Mouse (Mus musculus) liver, embryonic 12.5 days (tissue): ENCODE measurements around the gene Nt5dc3. TPM values are rescaled to one million over a fixed set of nuclear protein-coding genes. Genes with fewer than 3 reads are reported as not detected.

ENCODE experiments used
- ATAC-seq: fragments of 200-750 bp; cut with Nextera tagmentation; 2 replicates; pipeline ENCODE4 v1.8.0; 2017; ENCODE audit warnings: moderate number of reproducible peaks, mild to moderate bottlenecking, moderate library complexity
- H3K27ac ChIP-seq: fragments of 300-500 bp; sonication (generic); 2 replicates; pipeline ENCODE4 v1.5.1; 2016; ENCODE audit warnings: mild to moderate bottlenecking
- H3K27me3 ChIP-seq: fragments of 300-500 bp; sonication (generic); replicated peaks from 2 replicates; pipeline ENCODE4 v1.6.1; 2016; ENCODE audit warnings: mild to moderate bottlenecking, moderate library complexity
- H3K36me3 ChIP-seq: fragments of 300-500 bp; sonication (generic); 2 replicates; pipeline ENCODE4 v1.6.1; 2016; ENCODE audit warnings: mild to moderate bottlenecking, moderate library complexity
- H3K4me1 ChIP-seq: fragments of 300-500 bp; sonication (generic); 2 replicates; pipeline ENCODE4 v1.6.1; 2016
- H3K4me2 ChIP-seq: fragments of 300-500 bp; sonication (generic); 2 replicates; pipeline ENCODE4 v1.6.1; 2016; ENCODE audit warnings: mild to moderate bottlenecking, moderate library complexity
- H3K4me3 ChIP-seq: fragments of 300-500 bp; sonication (generic); 2 replicates; pipeline ENCODE4 v1.5.1; 2016; ENCODE audit warnings: mild to moderate bottlenecking, moderate library complexity
- H3K9ac ChIP-seq: fragments of 300-500 bp; sonication (generic); 2 replicates; pipeline ENCODE4 v1.6.1; 2016; ENCODE audit warnings: mild to moderate bottlenecking, moderate library complexity
- H3K9me3 ChIP-seq: fragments of 300-500 bp; sonication (generic); replicated peaks from 2 replicates; pipeline ENCODE4 v1.6.1; 2016; ENCODE audit warnings: mild to moderate bottlenecking, moderate library complexity
- WGBS: fragments of 180-500 bp; shearing (Covaris S2); methylation state at CpG from one replicate; pipeline ENCODE4 v1.1.7; 2016; ENCODE audit not compliant: insufficient replicate concordance; 5-methylcytosine and 5-hydroxymethylcytosine counted together
- polyA plus RNA-seq: library from polyadenylated mRNA; unstranded; fragments of >200 nt; fragmentation: Nextera tagmentation; extraction: Ambion mirVana; gene quantifications from 2 replicates; pipeline ENCODE4 v1.2.1, GENCODE M21; 2016

Gene Nt5dc3
- polyA plus RNA-seq, 1 experiment from 2014 or later = 0.69 TPM

DNA sequence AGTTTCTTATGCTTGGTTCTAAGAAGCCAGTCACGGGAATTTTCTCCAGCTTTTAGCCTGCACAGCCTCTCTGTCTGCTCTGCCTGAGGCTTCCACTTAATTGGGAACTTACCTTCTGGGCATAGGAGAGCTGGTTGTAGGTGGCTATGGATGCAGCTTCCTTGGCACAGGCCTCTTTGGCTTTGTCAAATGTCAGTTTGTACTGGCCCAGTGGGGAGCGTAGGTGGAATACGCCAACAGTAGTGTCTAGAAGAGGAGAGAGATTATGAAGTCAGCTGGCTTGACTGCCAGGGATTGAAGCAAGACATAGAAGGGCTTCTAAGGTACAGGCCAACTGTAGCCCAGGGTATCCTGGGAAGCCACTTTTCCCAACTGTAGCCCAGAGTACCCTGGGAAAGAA, 74.6 kb downstream of the Nt5dc3 start:
- no peak overlapping the region for H3K9ac ChIP-seq
- no peak overlapping the region for H3K27ac ChIP-seq
- H3K9me3 ChIP-seq = no peaks in the 10 kb centered on the region
- 64% methylated on average over 3 of the region's 3 CpGs for WGBS
- H3K27me3 ChIP-seq = peaks cover 3% of the 10 kb centered on the region; the same call in 1 of the 2 replicates
- H3K4me1 ChIP-seq = no peaks in the 10 kb centered on the region
- H3K4me3 ChIP-seq = no peak overlapping the region
- no peak for ATAC-seq
- H3K4me2 ChIP-seq = no peak overlapping the region
- no peaks in the 10 kb centered on the region for H3K36me3 ChIP-seq

DNA sequence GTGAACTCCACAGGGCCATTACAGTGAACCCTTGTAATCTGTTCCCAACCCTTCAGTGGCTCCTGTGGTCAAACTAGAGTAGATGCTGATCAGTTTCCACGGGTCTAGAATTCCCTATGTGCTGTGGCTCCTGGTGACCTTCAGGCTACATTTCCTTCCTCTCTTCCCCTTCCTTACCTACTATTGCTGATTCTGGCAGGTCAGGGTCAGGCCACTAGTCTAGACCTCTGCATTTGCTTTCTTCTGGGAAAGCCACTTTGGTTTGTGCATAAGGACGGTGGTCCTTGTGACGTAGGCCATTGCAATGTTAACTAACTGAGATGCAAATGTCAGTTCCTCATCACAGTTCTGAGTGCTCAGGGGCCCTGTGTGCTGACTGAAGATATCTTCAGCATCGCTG, 81.6 kb downstream of the Nt5dc3 start:
- no peak for ATAC-seq
- Histone ChIP-seq H3K4me2 (no peak overlapping the region), H3K27ac (no peak overlapping the region), H3K27me3 (no peaks in the 10 kb centered on the region), H3K9ac (no peak overlapping the region), H3K4me1 (no peaks in the 10 kb centered on the region), H3K36me3 (no peaks in the 10 kb centered on the region), H3K4me3 (no peak overlapping the region), H3K9me3 (no peaks in the 10 kb centered on the region)
- WGBS = 48% methylated on average over 4 of the region's 4 CpGs

DNA sequence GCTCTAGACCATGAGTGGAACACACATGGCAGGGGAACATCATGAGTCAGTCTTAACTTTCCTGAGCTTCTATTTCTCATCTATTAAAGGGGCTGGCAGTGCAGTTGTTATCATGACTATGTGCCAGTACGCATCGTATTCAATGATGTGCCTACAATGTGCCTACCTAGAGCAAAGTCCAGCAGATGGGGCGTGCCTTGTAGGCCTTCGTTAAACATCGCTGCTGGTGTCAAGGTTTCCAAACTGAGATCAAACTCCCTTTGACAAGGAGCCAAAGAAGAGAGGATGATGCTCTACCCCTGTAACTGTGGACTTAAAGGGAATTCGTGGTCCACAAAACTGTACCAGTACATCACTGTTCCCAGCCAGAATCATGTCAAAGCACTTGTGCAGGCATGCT, 83.7 kb downstream of the Nt5dc3 start:
- ATAC-seq = no peak
- Histone ChIP-seq H3K9me3 (no peaks in the 10 kb centered on the region), H3K27me3 (no peaks in the 10 kb centered on the region), H3K36me3 (no peaks in the 10 kb centered on the region), H3K9ac (no peak overlapping the region), H3K27ac (no peak overlapping the region), H3K4me2 (no peak overlapping the region), H3K4me3 (no peak overlapping the region), H3K4me1 (no peaks in the 10 kb centered on the region)
- 79% methylated on average over 6 of the region's 6 CpGs for WGBS

DNA sequence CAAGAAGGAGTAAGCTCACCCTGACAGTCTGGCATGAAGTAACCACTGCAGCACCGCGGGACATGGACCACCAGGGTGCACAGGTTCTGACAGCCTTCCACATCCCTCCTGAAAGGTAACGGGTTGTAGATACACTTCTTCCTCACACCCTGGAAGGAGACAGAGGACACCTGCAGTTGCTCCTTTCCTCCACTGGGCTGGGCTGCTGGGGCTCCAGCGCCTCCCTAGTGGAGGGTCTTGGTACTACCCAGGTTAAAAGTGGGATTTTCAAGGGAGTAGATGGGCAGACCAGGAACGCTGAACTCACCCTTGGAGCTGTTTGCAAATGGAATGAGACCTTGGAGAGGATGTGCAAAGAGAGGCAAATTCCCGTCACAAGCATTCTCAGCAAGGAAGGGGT, 84.6 kb downstream of the Nt5dc3 start:
- no peak overlapping the region for H3K4me3 ChIP-seq
- ATAC-seq = no peak
- H3K4me1 ChIP-seq = no peaks in the 10 kb centered on the region
- H3K9me3 ChIP-seq = no peaks in the 10 kb centered on the region
- H3K27me3 ChIP-seq = no peaks in the 10 kb centered on the region
- no peaks in the 10 kb centered on the region for H3K36me3 ChIP-seq
- WGBS = 75% methylated on average over 6 of the region's 6 CpGs
- no peak overlapping the region for H3K4me2 ChIP-seq
- H3K9ac ChIP-seq = no peak overlapping the region
- H3K27ac ChIP-seq = no peak overlapping the region

DNA sequence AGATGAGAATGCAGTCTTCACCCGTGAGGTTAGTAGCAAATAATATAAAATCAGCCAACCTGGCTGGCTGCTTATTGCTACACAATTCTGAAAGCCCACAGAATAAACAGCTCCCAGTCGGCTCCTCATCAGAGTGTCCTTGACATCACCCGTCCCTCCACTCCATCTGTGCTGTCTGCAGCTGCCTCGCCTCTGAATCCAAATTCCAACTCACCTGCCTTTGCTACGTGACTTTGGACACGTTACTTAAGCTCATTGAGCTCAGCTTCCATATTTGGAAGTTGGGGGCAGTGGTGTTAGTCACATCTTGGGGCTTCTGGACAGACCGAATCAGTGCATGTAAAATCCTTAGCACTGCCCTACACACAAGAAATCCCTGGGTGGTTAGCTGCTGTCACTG, 93.3 kb downstream of the Nt5dc3 start:
- Histone ChIP-seq H3K9me3 (no peaks in the 10 kb centered on the region), H3K4me3 (no peak overlapping the region), H3K4me1 (no peaks in the 10 kb centered on the region), H3K4me2 (no peak overlapping the region), H3K27ac (no peak overlapping the region), H3K36me3 (no peaks in the 10 kb centered on the region), H3K9ac (no peak overlapping the region), H3K27me3 (no peaks in the 10 kb centered on the region)
- 64% methylated on average over 7 of the region's 7 CpGs for WGBS
- no peak for ATAC-seq

DNA sequence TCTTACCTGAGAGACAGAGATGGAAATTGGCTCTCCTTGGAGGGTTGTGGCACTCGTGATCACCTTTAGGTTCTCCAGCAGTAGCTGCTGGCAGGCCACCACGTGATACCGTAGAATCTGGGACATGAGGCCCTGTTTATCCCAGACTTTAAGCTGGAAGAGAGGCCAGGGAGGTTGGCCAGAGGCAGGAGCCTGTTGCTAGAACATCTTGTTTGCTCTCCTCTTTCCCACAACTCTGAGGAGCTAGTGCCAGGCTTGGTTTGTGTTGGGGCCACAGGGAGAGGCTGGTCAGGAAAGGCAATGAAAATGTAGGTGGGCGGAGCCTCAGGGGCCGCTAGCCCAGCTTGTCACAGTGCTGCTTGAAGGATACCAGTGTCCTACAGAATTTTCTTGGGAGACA, 93.8 kb downstream of the Nt5dc3 start:
- Histone ChIP-seq H3K27ac (no peak overlapping the region), H3K4me1 (no peaks in the 10 kb centered on the region), H3K9ac (no peak overlapping the region), H3K4me2 (no peak overlapping the region), H3K9me3 (no peaks in the 10 kb centered on the region), H3K27me3 (no peaks in the 10 kb centered on the region), H3K4me3 (no peak overlapping the region), H3K36me3 (no peaks in the 10 kb centered on the region)
- WGBS = 65% methylated on average over 5 of the region's 5 CpGs
- no peak for ATAC-seq

DNA sequence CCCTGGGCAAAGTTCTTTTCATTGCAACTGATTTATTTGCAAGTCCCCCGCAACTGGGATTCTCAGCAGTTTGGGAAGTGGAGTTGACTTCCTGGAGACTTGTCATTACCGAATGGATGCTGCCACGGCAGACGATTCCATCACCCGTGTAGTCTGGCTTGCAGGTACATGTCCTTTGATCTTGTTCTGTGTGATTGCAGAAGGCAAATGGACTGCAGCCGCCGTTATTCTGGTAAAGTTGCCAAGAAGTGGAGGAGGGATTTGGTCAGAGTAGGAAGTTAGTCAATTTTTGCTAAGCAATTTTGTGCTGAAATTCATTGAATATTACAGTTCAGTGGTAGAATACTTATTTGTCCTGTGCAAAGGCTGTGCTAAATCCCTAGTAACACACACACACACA, 99.9 kb downstream of the Nt5dc3 start:
- H3K27ac ChIP-seq = no peak overlapping the region

DNA sequence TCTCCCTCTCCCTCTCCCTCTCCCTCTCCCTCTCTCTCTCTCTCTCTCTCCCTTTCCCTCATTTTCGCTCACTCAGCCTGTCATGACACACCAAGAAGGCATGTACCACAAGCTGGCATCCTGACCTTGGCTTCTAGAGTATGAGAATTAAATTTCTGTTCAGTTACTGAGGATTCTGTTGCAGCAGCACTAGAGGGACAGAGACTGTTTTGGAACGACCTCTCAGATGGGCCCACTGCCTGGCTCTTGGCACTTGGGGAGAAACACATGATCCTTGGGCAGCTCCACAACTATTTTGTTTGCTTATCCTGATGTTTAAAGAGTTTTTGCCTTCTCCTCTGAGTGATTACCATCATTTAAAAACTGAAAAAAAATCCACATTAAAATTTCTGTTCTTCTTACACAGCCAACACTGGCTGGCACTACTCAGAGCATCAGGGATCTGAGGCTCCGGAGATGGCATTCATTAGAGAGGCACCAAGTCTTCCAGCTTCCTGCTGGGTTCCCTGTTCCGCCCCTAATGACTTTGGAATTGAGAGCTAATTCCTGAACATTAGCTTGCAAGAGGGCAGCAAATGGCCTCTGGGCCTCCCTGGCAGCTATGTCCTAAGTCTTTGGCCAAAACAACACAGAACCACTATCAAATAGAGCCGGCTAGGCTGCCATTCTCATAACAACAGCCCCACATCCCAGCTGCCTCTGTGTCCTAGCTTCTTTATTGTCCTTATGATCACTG, 101.4 kb downstream of the Nt5dc3 start:
- Histone ChIP-seq H3K27me3 (no peaks in the 10 kb centered on the region), H3K4me1 (no peaks in the 10 kb centered on the region), H3K9me3 (no peaks in the 10 kb centered on the region), H3K27ac (no peak overlapping the region), H3K4me3 (no peak overlapping the region), H3K9ac (no peak overlapping the region), H3K4me2 (no peak overlapping the region), H3K36me3 (no peaks in the 10 kb centered on the region)
- WGBS = 50% methylated on average over 4 of the region's 5 CpGs
- ATAC-seq = no peak

More for the DNA sequence above, 99.9 kb downstream of the Nt5dc3 start:
- WGBS = 72% methylated on average over 7 of the region's 7 CpGs
- H3K27me3 ChIP-seq = no peaks in the 10 kb centered on the region
- H3K9me3 ChIP-seq = no peaks in the 10 kb centered on the region
- no peak overlapping the region for H3K4me2 ChIP-seq
- H3K4me1 ChIP-seq = no peaks in the 10 kb centered on the region
- no peak overlapping the region for H3K4me3 ChIP-seq
- no peaks in the 10 kb centered on the region for H3K36me3 ChIP-seq
- no peak overlapping the region for H3K9ac ChIP-seq
- ATAC-seq = no peak

DNA sequence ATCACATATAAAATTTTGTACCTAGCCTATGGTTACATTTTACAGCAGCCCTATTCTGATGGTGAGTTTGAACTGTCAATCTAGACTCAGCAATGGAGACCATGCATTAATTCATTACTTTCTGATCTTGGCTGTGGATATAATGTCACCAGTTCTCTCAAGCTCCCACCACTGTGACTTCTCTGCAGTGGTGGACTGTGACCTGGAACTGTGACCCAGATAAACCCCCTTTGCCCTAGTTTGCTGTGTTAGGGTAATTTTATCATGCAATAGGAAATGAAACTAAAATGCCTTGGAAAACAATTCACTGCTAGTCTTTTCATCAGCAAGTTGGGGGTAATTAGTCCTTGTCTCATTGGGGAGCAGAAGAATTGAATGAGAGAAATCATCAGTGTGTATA, 102.6 kb downstream of the Nt5dc3 start:
- Histone ChIP-seq H3K9me3 (no peaks in the 10 kb centered on the region), H3K27me3 (no peaks in the 10 kb centered on the region), H3K4me1 (no peaks in the 10 kb centered on the region), H3K36me3 (no peaks in the 10 kb centered on the region), H3K4me3 (no peak overlapping the region), H3K4me2 (no peak overlapping the region), H3K27ac (no peak overlapping the region), H3K9ac (no peak overlapping the region)
- ATAC-seq = no peak

DNA sequence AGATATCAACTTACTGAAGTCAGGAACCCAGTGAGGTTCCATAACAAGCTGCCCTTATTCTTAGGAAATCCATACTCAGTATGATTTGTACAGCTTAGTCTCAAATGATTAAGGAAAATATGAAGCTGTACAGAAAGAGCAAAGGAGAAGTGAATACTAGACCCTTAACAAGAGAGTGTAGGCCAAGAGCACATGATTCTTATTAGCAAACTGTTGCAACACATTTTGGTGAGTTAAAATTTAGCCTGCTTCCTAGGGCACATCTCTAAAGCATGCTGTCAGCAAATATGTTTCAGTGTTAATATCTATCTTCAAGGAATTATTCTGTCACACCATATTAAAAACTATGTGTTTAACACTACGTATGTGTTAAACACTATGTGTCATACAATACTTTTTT, 107.6 kb downstream of the Nt5dc3 start:
- WGBS = 75% methylated on average over 1 of the region's 1 CpGs
- Histone ChIP-seq H3K27ac (no peak overlapping the region), H3K9me3 (no peaks in the 10 kb centered on the region), H3K4me2 (no peak overlapping the region), H3K4me1 (no peaks in the 10 kb centered on the region), H3K27me3 (no peaks in the 10 kb centered on the region), H3K4me3 (no peak overlapping the region), H3K36me3 (no peaks in the 10 kb centered on the region), H3K9ac (no peak overlapping the region)
- no peak for ATAC-seq

Other genes with a start within 250 kb of the Nt5dc3 start
- 432 and 438 TPM in 2 replicates for gene Hsp90b1, start 73.5 kb upstream of the Nt5dc3 start, polyA plus RNA-seq
- gene Ttc41, start 73.2 kb upstream of the Nt5dc3 start, polyA plus RNA-seq = 0.95 and 0.96 TPM in 2 replicates
- not detected in 2 replicates for gene Gm49358, start 15.0 kb upstream of the Nt5dc3 start, polyA plus RNA-seq
- 26.9 and 31.7 TPM in 2 replicates for gene Stab2, start 229.0 kb downstream of the Nt5dc3 start, polyA plus RNA-seq